Mouse (Mus musculus): ENCODE results near the gene Zc3h7b. TPM values are rescaled to one million over a fixed set of nuclear protein-coding genes. Genes with fewer than 3 reads are reported as not detected.

Gene Zc3h7b
- polyA plus RNA-seq, 1 experiment from 2014 or later: 49.9 TPM

- Histone ChIP-seq H3K27ac (ENCODE audit: low read depth, low read length) (no peak overlapping the region), H3K27me3 (replicated peaks; ENCODE audit: control insufficient read depth, insufficient read depth, low read length) (no peaks in the 10 kb centered on the region), H3K9me3 (replicated peaks; ENCODE audit: control insufficient read depth, low read length) (no peaks in the 10 kb centered on the region), H3K4me1 (ENCODE audit: control insufficient read depth, insufficient read depth, low read length) (no peaks in the 10 kb centered on the region), H3K9ac (ENCODE audit: low read length) (no peak overlapping the region), H3K4me3 (ENCODE audit: low read depth, low read length) (no peak overlapping the region), H3K4me2 (ENCODE audit: low read length) (no peak overlapping the region), H3K36me3 (ENCODE audit: control insufficient read depth, insufficient read depth, low read length) (peaks cover 50% of the 10 kb centered on the region)
- 80% methylated on average over 3 of the region's 3 CpGs for WGBS
- DNase-seq (ENCODE audit: low spot score) (no peak), ATAC-seq (0 out of 2 replicates have a peak, but pooled peaks have one; percentile 44)
Measured at GRCm38 (mm10) chr15:81796228-81796627, 51.4 kb downstream of the Zc3h7b start.

GRCm38 (mm10) chr15:81797861-81798260 is 53.0 kb downstream of the Zc3h7b start:
- H3K9me3 ChIP-seq (replicated peaks; ENCODE audit: control insufficient read depth, low read length): no peaks in the 10 kb centered on the region
- no peak overlapping the region for H3K27ac ChIP-seq (ENCODE audit: low read depth, low read length)
- DNase-seq (ENCODE audit: low spot score): no peak
- no peak overlapping the region for H3K9ac ChIP-seq (ENCODE audit: low read length)
- peaks cover 4% of the 10 kb centered on the region for H3K4me1 ChIP-seq (ENCODE audit: control insufficient read depth, insufficient read depth, low read length)
- no peak overlapping the region for H3K4me3 ChIP-seq (ENCODE audit: low read depth, low read length)
- 88% methylated on average over 6 of the region's 6 CpGs for WGBS
- H3K27me3 ChIP-seq (replicated peaks; ENCODE audit: control insufficient read depth, insufficient read depth, low read length): no peaks in the 10 kb centered on the region
- no peak overlapping the region for H3K4me2 ChIP-seq (ENCODE audit: low read length)
- peaks cover 36% of the 10 kb centered on the region for H3K36me3 ChIP-seq (ENCODE audit: control insufficient read depth, insufficient read depth, low read length)
- ATAC-seq: no peak

GRCm38 (mm10) chr15:81798421-81798820 is 53.6 kb downstream of the Zc3h7b start:
- H3K9me3 ChIP-seq (replicated peaks; ENCODE audit: control insufficient read depth, low read length): no peaks in the 10 kb centered on the region
- no peak for ATAC-seq
- no peak overlapping the region for H3K4me3 ChIP-seq (ENCODE audit: low read depth, low read length)
- H3K27ac ChIP-seq (ENCODE audit: low read depth, low read length): no peak overlapping the region
- no peak overlapping the region for H3K4me2 ChIP-seq (ENCODE audit: low read length)
- H3K9ac ChIP-seq (ENCODE audit: low read length): no peak overlapping the region
- WGBS: 92% methylated on average over 4 of the region's 4 CpGs
- DNase-seq (ENCODE audit: low spot score): no peak
- peaks cover 30% of the 10 kb centered on the region for H3K36me3 ChIP-seq (ENCODE audit: control insufficient read depth, insufficient read depth, low read length)
- no peaks in the 10 kb centered on the region for H3K27me3 ChIP-seq (replicated peaks; ENCODE audit: control insufficient read depth, insufficient read depth, low read length)
- peaks cover 7% of the 10 kb centered on the region for H3K4me1 ChIP-seq (ENCODE audit: control insufficient read depth, insufficient read depth, low read length)

- ATAC-seq (no peak), DNase-seq (ENCODE audit: low spot score) (no peak)
- Histone ChIP-seq H3K27me3 (replicated peaks; ENCODE audit: control insufficient read depth, insufficient read depth, low read length) (no peaks in the 10 kb centered on the region), H3K4me1 (ENCODE audit: control insufficient read depth, insufficient read depth, low read length) (peaks cover 7% of the 10 kb centered on the region), H3K36me3 (ENCODE audit: control insufficient read depth, insufficient read depth, low read length) (peaks cover 15% of the 10 kb centered on the region), H3K9ac (ENCODE audit: low read length) (no peak overlapping the region), H3K9me3 (replicated peaks; ENCODE audit: control insufficient read depth, low read length) (no peaks in the 10 kb centered on the region), H3K4me2 (ENCODE audit: low read length) (no peak overlapping the region), H3K27ac (ENCODE audit: low read depth, low read length) (no peak overlapping the region), H3K4me3 (ENCODE audit: low read depth, low read length) (no peak overlapping the region)
- 80% methylated on average over 3 of the region's 3 CpGs for WGBS
Measured at GRCm38 (mm10) chr15:81800391-81800790, 55.5 kb downstream of the Zc3h7b start.

DNA sequence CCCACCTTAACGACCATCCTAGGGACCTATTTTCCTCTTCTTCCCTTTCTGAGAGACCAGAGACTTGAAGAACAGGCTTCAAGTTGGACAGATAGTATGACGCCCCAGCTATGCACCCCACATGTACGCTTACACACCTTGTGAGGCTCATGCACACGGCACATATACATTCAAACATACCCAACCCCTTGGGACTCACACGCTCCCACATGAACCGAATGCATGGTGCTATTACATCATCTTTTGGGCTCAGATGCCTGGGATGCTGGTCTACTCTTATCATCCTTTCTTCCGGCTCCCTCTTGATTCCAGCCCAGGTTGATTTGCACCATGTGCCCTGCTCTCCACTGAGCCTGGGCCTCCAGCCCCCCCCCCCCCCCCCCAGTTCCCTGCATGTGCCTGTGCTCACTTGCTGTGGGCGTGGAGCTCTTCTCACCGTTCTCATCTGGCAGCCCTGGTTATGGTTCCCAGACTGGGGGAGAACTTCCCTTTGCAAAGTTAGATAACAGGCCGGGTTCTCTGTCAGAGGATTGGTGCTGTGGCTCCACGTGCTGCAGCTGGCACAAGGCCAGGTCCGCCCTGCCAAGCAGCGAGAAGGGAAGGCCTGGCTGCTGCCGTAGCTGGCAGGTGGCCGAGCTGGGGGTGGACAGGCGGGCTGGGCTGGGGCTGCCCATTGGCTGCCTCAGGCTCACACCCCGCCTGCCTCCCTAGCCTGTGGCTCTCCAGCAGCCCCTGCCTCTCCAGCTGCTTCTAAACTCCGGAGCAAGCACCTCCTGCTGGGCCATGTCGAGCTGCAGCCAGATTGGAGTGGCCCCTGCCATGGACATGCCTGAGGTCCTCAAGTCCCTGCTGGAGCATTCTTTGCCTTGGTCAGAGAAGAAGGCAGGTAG is 57.4 kb downstream of the Zc3h7b start, which contains the start of gene Tef:
Gene Tef (plus strand): TSS at position 421 of the 890 bp plus-strand sequence.
- Histone ChIP-seq H3K4me2 (ENCODE audit: low read length) (peak within 1 kb of the TSS; percentile 61), H3K36me3 (ENCODE audit: control insufficient read depth, insufficient read depth, low read length) (no peaks in the 10 kb centered on the region), H3K9me3 (replicated peaks; ENCODE audit: control insufficient read depth, low read length) (no peaks in the 10 kb centered on the region), H3K27ac (ENCODE audit: low read depth, low read length) (peak within 1 kb of the TSS; percentile 75), H3K4me1 (ENCODE audit: control insufficient read depth, insufficient read depth, low read length) (peaks cover 7% of the 10 kb centered on the region), H3K9ac (ENCODE audit: low read length) (peak within 1 kb of the TSS; percentile 50), H3K27me3 (replicated peaks; ENCODE audit: control insufficient read depth, insufficient read depth, low read length) (no peaks in the 10 kb centered on the region), H3K4me3 (ENCODE audit: low read depth, low read length) (peak within 1 kb of the TSS; percentile 23)
- ATAC-seq: peak; percentile 98
- DNase-seq (ENCODE audit: low spot score): peak; percentile 98
- 22% methylated on average over 19 of the region's 19 CpGs for WGBS

DNA sequence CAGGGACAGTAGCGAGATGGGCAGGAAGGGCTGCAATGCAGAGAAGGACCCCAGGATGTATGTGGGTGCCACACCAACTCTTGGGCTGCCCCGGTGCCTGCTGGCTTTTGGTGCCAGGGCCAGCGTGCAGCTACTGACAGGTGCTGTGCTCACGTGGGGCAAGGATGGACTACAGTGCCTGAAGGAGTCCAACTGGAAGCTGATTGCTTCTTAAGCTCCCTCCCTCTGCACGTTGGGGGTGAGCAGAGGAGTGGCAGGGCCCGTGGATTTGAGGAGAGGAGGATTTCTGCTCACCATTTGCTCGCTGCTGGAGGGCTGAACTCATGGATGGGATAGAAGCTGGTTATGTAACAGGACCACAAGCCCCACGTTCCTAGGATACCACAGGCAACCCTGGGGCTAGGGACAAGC is 58.1 kb downstream of the Zc3h7b start:
- peak; percentile 34 for DNase-seq (ENCODE audit: low spot score)
- no peaks in the 10 kb centered on the region for H3K9me3 ChIP-seq (replicated peaks; ENCODE audit: control insufficient read depth, low read length)
- H3K27ac ChIP-seq (ENCODE audit: low read depth, low read length): peak overlapping the region; percentile 75
- peaks cover 7% of the 10 kb centered on the region for H3K4me1 ChIP-seq (ENCODE audit: control insufficient read depth, insufficient read depth, low read length)
- WGBS: 12% methylated on average over 8 of the region's 8 CpGs
- H3K9ac ChIP-seq (ENCODE audit: low read length): peak overlapping the region; percentile 50
- H3K27me3 ChIP-seq (replicated peaks; ENCODE audit: control insufficient read depth, insufficient read depth, low read length): no peaks in the 10 kb centered on the region
- H3K4me2 ChIP-seq (ENCODE audit: low read length): peak overlapping the region; percentile 61
- peak overlapping the region; percentile 23 for H3K4me3 ChIP-seq (ENCODE audit: low read depth, low read length)
- no peaks in the 10 kb centered on the region for H3K36me3 ChIP-seq (ENCODE audit: control insufficient read depth, insufficient read depth, low read length)
- ATAC-seq: no peak; the same call in 1 of the 2 replicates

DNA sequence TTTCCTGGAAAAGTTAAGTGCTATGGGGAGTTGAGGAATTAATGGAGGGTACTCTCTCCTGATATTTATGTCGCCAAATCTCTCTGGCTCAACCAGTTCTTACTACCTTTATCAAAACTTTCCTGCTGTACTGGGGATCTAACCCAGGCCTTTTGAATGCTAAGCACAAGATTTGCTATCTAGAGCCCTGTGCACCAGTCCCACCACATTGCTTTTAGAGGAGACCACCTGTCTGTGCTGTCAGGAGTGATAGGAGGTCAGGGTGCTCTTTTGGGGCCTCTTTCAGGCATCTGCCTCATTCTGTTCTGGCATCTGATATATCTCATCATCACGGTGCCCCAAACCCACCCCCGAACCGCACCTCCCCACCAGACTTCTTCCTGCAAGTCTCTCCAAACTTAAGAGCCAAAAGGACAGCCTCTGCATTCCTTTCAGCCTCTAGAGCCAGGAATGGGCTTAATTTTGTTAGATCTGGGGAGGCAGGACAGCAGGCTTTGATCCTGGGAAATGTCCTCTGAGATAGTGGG is 58.6 kb downstream of the Zc3h7b start:
- H3K4me3 ChIP-seq (ENCODE audit: low read depth, low read length): no peak overlapping the region
- no peaks in the 10 kb centered on the region for H3K27me3 ChIP-seq (replicated peaks; ENCODE audit: control insufficient read depth, insufficient read depth, low read length)
- no peak overlapping the region for H3K27ac ChIP-seq (ENCODE audit: low read depth, low read length)
- H3K4me1 ChIP-seq (ENCODE audit: control insufficient read depth, insufficient read depth, low read length): peaks cover 7% of the 10 kb centered on the region
- no peak overlapping the region for H3K9ac ChIP-seq (ENCODE audit: low read length)
- no peak for DNase-seq (ENCODE audit: low spot score)
- WGBS: 60% methylated on average over 4 of the region's 4 CpGs
- no peak for ATAC-seq
- no peak overlapping the region for H3K4me2 ChIP-seq (ENCODE audit: low read length)
- no peaks in the 10 kb centered on the region for H3K9me3 ChIP-seq (replicated peaks; ENCODE audit: control insufficient read depth, low read length)
- no peaks in the 10 kb centered on the region for H3K36me3 ChIP-seq (ENCODE audit: control insufficient read depth, insufficient read depth, low read length)

GRCm38 (mm10) chr15:81804172-81804571 is 59.3 kb downstream of the Zc3h7b start:
- H3K4me2 ChIP-seq (ENCODE audit: low read length): no peak overlapping the region
- H3K27ac ChIP-seq (ENCODE audit: low read depth, low read length): no peak overlapping the region
- H3K9ac ChIP-seq (ENCODE audit: low read length): no peak overlapping the region
- no peaks in the 10 kb centered on the region for H3K36me3 ChIP-seq (ENCODE audit: control insufficient read depth, insufficient read depth, low read length)
- DNase-seq (ENCODE audit: low spot score) (no peak), ATAC-seq (no peak)
- peaks cover 7% of the 10 kb centered on the region for H3K4me1 ChIP-seq (ENCODE audit: control insufficient read depth, insufficient read depth, low read length)
- WGBS: 71% methylated on average over 1 of the region's 1 CpGs
- H3K4me3 ChIP-seq (ENCODE audit: low read depth, low read length): no peak overlapping the region
- H3K27me3 ChIP-seq (replicated peaks; ENCODE audit: control insufficient read depth, insufficient read depth, low read length): no peaks in the 10 kb centered on the region
- no peaks in the 10 kb centered on the region for H3K9me3 ChIP-seq (replicated peaks; ENCODE audit: control insufficient read depth, low read length)

GRCm38 (mm10) chr15:81804883-81805282 is 60.0 kb downstream of the Zc3h7b start:
- Histone ChIP-seq H3K27ac (ENCODE audit: low read depth, low read length) (no peak overlapping the region), H3K9ac (ENCODE audit: low read length) (no peak overlapping the region), H3K9me3 (replicated peaks; ENCODE audit: control insufficient read depth, low read length) (no peaks in the 10 kb centered on the region), H3K4me2 (ENCODE audit: low read length) (no peak overlapping the region), H3K4me3 (ENCODE audit: low read depth, low read length) (no peak overlapping the region), H3K4me1 (ENCODE audit: control insufficient read depth, insufficient read depth, low read length) (peaks cover 12% of the 10 kb centered on the region), H3K36me3 (ENCODE audit: control insufficient read depth, insufficient read depth, low read length) (no peaks in the 10 kb centered on the region), H3K27me3 (replicated peaks; ENCODE audit: control insufficient read depth, insufficient read depth, low read length) (no peaks in the 10 kb centered on the region)
- ATAC-seq (no peak), DNase-seq (ENCODE audit: low spot score) (no peak)
- WGBS: 92% methylated on average over 3 of the region's 3 CpGs
